Mouse (Mus musculus) testis, postnatal 14 days (tissue): ENCODE measurements at regions not wholly inside any gene's neighbourhood (a gene's known extent, or its start where the extent isn't known, plus 50 kb on each side); places are given as distances from the start of the nearest gene placed in this dataset.

Experiments used
- DNase-seq: peaks from one replicate; pipeline ENCODE4 v3.0.0; 2021; ENCODE audit warnings: low spot score

DNA sequence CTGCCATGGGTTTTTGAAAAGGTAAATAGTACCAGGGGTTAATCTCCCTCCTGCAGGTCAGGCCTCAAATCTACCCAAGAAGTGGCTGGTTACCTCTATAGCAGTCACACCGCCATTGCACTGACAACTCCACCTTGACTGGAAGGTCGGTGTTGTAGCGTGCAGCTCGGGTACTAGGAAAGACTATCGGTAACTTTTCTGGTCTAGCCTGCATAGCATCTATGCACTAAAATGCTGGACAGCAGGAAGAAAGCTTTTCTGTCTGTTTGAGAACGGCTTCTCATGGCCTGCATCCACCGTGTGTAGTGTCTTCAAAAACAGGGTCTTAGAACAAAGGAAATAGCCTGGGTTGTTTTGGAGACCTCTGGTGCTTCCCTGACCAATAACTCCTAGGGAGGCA, 88.8 kb downstream of the Bms1 start:
- no peak for DNase-seq

DNA sequence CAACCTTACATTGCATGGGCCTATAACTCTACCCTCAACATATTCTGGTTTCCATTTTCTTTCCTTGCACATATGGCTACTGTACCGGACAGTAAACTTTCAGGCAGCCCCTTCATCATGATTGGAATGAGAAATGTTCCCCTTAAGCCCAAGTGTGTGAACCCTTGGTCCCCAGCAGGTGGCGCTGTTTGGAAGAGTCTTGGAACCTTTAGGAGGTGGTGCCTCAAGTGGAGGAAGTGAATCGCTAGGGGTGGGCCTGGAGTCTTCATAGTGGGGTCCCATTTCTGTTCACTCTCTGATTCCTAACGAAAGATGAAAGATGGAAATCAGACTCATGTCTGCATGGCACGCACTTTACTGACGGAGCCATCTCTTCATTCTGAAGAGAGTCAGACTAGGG, 91.8 kb downstream of the Bms1 start:
- no peak for DNase-seq

DNA sequence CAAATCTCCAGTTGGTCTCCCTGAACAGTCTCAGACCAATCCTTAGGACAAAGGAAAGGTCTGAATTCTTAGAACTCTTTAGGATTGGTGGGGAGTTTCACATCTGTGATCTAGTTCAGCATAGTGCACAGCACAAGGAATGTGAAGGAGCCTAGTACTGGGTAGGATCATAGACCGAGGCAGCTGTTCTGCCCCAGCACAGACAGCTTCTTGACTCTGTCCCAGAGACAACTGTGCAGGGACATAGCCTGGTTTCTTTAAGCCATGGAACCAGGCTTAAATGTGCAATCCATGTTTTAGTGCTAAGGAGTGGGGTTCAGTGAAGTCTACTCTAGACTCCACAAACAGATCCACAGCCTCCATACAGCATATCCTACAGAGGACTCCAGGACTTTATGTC, 93.6 kb downstream of the Bms1 start:
- DNase-seq = no peak

DNA sequence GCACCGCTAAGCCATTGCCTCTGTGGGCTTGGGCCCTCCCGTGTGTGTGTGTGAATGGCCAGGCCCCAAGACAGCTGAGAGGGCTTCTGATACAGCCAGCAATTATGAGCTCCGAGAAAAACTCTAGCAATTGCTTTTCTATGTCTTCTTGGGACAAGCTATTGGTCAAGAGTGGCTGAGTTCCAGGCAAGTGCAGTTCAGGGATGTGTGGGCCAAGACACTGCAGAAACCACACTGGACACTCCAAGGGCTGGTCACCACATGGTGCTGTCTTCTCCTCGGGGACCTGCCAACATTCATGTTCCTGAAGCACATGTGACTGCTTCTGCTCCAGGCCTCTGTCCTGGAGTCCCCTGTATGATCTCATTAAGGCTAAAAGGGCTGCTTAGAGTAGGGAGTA, 94.7 kb downstream of the Bms1 start:
- no peak for DNase-seq

DNA sequence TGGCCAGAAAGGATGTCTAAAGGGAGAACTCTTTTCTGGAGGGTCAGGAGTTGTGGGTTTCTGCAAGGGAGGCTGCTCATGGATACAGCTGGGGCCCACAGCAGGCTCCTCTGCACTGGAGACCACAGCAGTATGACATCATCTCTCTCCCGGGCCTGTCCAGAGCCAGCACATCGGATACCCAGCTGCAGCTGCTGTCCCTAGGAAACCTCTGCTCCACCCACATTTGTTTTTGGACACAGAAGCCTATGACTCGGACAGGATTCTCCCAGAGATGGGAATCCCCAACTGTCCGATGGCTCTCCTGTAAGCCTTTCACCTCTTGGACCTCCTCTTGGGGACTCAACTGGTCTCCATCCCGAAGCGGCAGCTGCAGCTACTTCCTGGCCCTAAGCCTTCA, 96.2 kb downstream of the Bms1 start:
- DNase-seq = no peak

DNA sequence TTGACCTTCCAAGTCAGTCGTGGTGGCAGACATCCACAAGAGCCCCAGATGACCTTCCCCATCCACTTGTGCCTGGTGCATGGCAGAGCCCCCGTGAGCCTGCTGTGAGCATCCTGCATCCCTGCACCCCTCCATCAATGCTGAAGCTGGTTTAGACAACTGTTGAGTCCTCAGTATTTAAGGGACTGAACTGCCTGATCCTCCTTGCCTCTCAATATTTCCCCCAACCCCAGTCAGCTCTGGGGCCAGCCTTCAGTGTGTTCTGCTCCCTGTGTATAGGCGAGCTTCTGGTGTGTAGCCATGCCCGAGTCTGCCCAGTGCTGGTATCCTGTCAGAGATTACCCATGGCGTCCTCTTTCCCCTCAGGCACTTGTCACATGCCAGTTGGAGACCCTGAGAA, 96.6 kb downstream of the Bms1 start:
- no peak for DNase-seq

DNA sequence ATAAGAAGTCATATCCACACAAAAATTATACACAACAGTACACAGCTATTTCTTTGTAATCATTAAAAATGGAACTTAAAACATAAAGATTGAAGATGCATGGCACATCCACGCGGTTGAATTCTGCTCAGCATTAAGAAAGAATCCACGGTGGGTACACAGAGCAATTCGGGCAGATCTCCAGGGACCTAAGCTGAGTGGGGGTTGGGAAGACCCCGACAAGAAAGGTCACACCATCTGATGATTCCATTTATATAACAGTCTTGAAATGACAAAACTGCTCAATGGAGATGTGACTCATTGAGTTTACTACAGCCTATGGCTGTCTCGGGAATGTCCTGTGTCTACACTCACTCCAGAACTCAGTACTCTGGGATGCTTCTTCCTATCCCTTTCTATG, 97.2 kb downstream of the Bms1 start:
- DNase-seq = no peak

DNA sequence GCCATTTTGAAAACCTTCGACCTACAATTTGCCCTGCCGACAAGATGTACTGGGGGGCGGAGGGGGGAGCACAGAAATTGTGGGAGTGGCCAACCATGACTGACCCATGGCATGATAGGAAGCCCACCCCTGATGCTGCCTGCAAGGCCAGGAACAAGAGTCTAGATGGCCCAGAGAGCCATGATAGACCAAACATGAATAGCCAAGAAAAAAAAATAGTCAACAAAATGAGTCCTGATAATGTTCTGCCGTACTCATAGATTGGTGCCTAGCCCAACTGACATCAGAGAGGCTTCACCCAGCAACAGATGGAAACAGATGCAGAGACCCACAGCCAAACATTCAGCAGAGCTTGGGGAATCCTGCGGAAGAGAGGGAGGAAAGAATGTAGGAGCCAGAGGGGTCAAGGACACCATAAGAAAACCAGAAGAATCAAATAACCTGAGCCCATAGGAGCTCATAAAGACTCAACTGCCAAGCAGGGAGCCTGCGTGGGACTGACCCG, 99.2 kb downstream of the Bms1 start:
- no peak for DNase-seq

DNA sequence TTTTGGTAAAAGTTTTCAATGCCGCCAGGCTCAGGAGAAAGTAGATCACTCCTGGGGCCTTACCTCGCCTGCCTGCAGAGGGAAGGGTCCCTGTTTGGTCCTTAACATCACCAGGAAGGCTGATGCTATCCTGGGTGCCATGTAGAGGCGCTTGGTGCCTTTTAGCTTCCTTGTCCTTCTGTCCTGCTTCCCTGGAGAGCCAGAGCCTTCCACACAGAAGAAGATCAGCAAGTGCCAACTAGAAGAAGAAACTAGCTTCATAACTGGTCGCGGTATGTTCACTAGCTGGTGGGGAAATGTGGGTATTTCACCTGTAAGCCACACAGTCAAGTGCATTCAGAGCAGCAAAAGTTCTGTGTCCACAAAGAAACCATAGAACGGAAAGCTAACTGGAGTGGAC, 103.4 kb downstream of the Bms1 start:
- no peak for DNase-seq

DNA sequence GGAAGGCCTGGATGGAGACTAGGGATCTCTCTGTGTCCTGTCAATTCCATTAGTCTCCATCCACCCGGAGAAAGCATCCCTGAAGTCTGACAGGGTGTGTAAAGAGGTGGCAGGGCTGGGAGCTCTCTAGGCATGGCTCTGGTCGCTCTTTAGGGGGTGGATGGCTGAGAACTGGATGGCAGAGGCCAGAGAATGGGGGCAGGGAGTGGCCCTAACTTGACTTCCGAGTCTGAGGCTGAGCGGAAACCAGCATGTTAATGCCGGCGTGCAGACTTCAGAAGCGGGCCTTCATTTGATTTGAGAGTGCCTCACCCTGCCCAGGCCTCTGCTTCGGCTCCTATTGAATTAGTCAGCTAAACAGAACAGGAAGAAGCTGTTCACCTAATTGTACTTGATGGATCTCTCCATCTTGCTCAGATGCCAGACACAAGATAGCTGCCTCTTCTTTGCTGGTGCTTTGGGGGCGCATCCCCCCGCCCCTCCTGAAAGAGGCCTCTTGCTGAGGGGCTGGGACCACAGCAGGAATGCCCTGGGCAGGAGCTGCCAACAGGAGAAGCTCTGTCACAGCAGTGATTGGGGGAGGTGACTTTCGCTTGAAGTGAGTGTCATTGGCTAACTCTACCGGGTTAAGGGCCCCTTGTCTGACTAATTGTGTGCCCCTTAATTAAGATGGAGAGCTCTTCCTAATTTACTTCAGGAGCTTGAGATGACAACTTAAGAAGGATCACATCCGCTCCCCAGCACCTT, 104.2 kb downstream of the Bms1 start:
- no peak for DNase-seq

DNA sequence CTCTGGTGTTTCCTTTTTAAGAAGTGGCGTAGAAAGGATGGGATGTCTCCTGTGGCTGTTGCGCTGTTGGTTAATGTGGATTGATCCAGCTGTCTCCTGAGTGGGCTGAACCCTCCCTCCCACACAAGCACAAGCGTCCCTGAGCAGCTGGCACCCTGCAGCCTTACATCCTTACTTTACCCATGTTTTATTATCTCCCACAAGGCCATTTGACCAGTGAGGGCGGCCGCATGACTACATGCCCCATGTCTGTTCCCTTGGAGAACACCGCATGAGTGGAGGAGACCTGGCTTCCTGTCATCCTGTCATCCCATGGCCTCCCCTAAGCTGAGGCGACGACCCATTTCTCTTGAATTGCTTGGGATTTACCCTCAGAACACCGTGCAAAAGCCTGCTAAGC, 108.2 kb downstream of the Bms1 start:
- DNase-seq = no peak

DNA sequence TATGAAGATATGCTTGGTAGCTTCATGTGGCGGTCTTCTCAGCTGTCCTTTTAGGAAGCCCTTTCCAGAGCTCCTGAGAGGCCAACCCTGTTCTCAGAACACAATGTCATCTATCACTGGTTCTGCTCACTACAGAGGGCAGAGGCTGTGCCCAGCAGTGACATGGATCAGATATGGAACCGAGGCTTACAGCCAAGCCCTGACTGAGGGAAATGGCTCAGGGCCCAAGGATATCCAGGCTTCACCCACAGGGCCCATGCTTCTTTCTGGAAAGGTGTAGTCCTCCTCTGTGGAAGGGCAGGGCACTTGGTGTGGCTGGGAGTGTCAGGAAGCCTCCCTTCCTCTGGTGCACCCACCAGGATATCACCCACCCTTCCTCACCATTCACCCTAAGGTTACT, 109.4 kb downstream of the Bms1 start:
- peak; percentile 21 for DNase-seq

DNA sequence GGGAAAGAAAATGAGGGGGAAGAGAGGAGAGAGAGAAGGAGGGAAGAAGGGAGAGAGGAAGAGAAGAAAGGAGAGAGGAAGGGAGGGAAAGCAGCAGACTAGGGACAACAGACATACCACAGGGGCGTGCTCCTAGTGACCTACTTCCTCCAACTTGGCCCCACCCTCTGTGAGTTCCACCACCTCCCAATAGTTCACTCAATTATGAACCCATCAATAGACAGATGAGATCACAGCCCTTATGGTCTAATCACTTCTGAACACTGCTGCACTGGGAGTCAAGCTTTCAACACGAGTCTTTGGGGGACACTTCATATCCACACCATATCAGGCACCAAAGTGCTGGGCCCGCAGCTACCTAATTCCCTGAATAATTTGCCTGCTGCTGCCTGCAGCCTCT, 110.7 kb downstream of the Bms1 start:
- DNase-seq = no peak

DNA sequence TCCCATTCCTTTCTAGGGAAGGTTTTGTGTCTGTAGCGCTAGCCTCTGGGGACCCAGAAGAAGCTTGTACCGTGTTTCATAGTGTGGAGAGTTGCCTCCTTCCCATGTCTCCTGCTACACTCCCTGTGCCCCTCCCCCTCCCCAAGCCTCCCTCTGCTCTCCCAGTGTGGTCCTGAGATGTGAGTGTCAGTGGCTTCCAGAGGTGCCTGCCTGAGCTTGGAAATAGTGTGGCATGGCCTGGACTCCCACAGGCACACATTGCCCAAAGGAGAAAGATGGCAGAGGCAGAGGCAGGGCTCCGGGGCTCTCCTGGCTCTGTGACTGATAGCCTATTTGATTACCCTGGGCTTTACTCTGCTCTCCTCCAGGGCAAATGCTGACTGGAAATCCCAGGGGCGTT, 110.0 kb upstream of the Ret start:
- DNase-seq = no peak

DNA sequence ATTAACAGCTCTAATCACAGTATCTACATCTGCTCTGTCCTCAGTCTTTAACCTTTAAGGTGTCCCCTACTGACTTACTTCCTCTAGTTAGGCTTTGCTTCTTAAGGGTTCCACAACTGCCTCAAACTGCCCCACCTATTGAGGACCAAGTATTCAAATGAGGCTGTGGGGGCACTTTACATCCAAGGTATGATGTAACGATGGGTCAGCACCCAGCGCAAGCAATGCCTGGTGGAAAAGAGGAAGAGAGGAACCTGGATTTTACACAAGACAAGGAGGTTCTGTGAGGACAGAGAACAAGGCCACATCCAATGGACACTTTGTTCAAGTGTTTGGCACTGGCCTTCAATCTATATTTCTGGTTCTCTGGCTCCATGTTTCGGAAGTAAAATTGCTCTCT, 107.7 kb upstream of the Ret start:
- DNase-seq = no peak

DNA sequence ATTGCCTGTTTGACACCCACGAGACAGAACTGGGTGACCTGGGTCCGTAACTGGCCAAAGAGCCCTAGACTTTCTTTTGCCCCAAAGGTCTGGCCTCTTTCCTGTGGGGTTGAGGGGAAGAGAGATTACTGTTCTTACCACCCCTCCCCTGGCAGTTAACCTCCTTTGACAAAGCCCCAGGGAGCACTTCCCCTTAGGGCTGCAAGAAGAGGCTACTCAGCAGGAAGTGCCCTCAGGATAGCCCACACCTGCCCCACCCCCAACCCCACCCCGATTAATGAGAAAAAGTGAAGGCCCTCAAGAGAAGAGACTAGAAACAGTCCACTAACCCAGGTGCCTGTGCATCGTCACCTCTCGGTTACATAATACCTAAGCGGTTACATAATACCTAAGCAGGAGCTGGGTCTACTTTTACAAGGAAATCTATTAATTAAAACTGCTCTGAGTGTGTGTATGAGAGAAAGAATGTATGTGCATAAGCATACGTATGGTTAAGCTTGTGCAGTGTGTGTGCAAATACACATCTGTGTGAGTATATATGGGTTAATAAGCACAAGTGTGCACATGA, 105.3 kb upstream of the Ret start:
- no peak for DNase-seq

DNA sequence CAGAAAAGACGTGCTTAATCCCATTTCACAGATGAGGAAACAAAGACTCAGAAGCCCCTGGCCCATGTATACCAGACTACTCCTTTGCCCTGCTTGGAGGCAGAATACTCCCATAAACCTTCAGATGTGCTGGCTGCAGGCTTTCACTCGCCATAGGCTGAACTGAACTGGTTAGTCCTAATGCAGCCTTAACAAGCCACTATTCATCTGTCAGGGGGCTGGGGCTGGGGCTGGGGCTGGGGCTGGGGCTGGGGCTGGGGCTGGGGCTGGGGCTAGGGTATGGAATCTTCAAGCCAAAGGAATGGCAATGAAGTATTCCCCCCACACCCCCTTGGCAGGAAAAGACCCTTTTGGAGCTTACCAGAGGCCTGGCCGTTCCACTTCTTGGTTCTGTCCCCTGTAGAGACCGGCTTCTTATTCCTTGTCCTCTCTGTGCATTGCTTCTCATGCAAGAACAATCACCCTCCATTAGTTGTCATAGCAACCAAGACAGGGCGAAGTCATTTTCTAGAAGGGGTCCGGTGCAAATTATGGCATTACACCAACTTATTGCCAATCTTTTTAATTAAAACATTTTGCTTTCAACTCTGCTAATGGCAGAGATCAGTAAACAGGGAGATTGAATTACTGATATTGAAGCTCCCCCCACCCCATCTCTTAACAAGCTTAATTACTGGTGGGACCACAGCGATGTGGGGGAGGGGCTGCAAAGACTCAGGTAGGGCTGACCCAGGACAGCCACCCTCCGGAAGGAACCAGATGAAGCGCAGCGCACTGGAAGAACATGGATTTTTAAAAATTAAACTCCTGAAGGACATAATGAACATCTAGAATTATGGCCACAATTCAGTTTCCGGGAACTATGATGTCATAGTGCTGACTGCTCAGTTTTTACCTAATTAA, 104.6 kb upstream of the Ret start:
- no peak for DNase-seq

DNA sequence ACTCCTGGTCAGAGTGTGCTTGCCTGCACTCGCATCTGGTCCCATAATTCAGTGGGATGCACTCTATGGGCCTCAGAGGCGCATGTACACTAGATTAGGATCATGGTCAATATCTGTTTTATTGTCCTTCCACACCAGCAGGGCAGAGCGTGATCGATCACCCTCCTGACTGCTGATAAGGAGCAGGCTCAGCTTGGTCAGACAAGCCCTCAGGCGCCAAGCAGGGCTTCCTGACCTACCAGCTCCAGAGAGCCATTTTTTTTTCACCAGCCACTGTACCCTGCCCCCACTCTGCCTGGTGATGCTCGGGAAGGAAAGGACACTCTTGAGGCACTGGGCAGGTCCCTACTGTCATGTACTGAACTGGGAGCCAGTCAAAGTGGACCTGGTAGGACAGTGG, 103.3 kb upstream of the Ret start:
- DNase-seq = no peak

DNA sequence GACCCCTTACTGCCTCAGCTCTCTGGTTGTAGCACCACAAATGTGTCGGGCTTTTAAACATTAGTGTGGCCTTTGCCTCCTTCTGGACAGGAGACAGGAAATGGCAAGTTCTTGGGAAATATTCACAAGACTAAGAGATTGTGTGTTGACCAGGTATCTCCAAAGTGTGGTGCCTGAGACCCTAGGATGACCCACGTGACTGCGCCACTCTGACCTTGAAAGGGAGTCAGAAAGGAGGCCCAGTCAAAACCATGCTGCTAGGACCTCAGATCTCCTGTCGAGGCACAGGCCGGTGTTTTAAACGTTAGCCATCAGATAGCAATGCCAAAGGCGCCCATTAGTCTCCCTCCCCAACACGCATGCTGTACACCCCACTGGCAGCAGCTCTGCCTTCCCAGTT, 100.1 kb upstream of the Ret start:
- DNase-seq = no peak

DNA sequence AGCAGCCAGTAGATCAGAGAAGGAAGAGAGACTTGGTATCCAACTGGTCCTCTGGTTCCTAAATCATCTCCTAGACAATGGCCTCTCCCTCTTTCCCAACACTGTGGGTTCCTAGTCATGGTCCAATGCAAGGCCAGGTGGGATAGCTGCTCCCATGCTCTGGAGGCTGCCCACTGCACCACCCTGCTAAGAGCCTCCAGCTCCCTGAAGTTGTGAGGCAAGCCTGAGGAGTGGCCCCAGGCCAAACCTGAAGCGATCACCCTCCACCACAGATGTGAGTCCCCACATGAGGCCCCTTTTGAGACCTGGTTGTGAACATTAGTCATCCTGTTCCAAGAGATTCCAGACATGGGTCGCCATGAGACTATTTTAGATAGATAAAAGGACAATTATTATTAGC, 96.5 kb upstream of the Ret start:
- DNase-seq = no peak

DNA sequence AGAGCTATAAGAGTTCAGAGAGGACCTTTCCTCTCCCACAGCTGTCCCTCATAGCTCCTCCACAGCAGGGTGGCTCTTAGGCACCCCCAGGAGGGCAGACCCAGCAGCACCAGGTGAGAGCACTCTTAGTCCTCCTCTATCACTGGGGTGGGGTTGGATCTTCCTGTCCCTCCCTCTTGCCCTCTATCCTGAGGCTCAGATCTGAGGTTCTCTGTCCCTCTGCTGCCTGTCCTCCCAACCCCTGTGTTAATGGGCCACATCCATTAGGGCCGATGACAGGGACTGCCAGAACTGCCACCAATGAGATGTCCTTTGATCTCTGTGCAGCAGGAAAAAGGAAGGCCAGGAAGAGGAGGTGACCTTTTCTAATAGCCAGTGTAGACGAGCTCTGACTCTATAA, 95.4 kb upstream of the Ret start:
- DNase-seq = no peak

DNA sequence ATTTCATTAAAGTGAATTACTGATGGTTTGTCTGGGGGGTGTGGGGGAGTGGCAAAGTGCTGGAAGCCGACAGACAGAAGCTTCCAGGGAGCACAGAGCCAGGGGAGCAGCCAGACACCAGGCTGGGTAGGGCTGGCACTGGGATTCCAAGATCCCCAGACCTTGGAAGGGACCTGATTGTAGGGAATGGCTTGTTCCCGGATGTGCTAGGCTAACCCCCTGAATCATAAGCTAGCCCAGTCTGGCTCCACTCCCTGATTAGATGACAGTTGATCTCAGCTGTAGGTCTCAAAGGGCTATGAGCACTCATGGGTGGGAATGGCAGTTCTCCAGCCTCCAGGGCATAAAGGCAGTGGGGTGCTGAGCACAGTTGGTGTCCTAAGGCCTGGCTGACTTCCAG, 94.8 kb upstream of the Ret start:
- no peak for DNase-seq

DNA sequence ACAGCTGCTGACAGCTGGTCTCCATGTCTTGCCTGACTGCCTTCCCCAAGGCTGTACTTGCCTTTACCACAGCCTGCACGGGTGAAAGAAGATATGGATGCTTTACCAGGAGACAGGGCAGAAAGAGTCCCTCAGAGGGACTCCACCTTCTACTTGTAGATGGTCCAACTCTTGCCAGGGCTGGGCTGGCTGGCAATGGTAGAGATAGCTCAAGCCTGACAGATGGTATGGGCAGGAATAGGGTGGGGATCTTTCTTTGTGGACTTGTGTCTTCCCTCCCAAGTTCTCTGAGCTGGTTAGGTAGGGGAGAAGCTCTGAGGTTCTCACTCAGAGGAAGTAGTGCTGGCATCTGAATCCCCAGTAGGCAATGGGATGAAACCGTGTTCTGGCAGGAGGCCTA, 93.9 kb upstream of the Ret start:
- no peak for DNase-seq
